Mouse (Mus musculus) CH12.LX (cell line): ENCODE measurements around the gene Slc25a10. TPM values are rescaled to one million over a fixed set of nuclear protein-coding genes. Genes with fewer than 3 reads are reported as not detected.

Source experiments
- DNase-seq: peaks from one replicate; pipeline ENCODE4 v3.0.0-alpha.2; 2013; ENCODE audit errors: extremely low read depth
- H3K27ac ChIP-seq: 2 replicates; pipeline ENCODE4 v1.5.1; 2012; ENCODE audit warnings: low read depth, mild to moderate bottlenecking, control low read depth, moderate library complexity; ENCODE audit not compliant: insufficient read depth
- H3K27me3 ChIP-seq: replicated peaks from 2 replicates; pipeline ENCODE3; 2012; ENCODE audit warnings: inconsistent platforms
- H3K36me3 ChIP-seq, 2 experiments: replicated peaks in 1 of 2; 2 replicates each; pipeline versions ENCODE3 to v1.6.1; 2012; ENCODE audit warnings: inconsistent platforms in 1 of 2, low read length in 1 of 2, mild to moderate bottlenecking in 1 of 2, mixed read lengths in 1 of 2, moderate library complexity in 1 of 2; ENCODE audit not compliant: control insufficient read depth in 1 of 2, insufficient read depth in 1 of 2
- H3K4me1 ChIP-seq, 2 experiments: 2 replicates each; pipeline ENCODE4 v1.6.1; 2012; ENCODE audit warnings: inconsistent platforms in 1 of 2, moderate library complexity in 1 of 2; ENCODE audit not compliant: insufficient read depth in 2 of 2, control insufficient read depth in 1 of 2
- H3K4me2 ChIP-seq: 2 replicates; pipeline ENCODE4 v1.6.1; 2012; ENCODE audit warnings: low read depth, mild to moderate bottlenecking, control low read depth; ENCODE audit not compliant: poor library complexity, insufficient read depth, severe bottlenecking
- H3K4me3 ChIP-seq, 3 experiments: fragments of 150-350 bp in 1 of 3; sonication (generic) in 1 of 3; replicated peaks in 1 of 3; 2 replicates each; pipeline versions ENCODE3 to v1.5.1; 2011 to 2012; ENCODE audit warnings: low read depth in 2 of 3, low read length in 2 of 3, mild to moderate bottlenecking in 2 of 3, moderate library complexity in 2 of 3, control low read depth in 1 of 3, improper control_type of control experiment in 1 of 3, inconsistent platforms in 1 of 3, mixed read lengths in 1 of 3; ENCODE audit not compliant: poor library complexity in 1 of 3
- H3K79me2 ChIP-seq: replicated peaks from 2 replicates; pipeline ENCODE4 v1.6.1; 2012; ENCODE audit warnings: mild to moderate bottlenecking, moderate library complexity; ENCODE audit not compliant: control insufficient read depth, poor library complexity, insufficient read depth, severe bottlenecking; ENCODE audit errors: extremely low read depth
- H3K9ac ChIP-seq: 2 replicates; pipeline ENCODE4 v1.6.1; 2012; ENCODE audit warnings: low read depth, mild to moderate bottlenecking, control low read depth, moderate library complexity; ENCODE audit not compliant: insufficient read depth
- H3K9me3 ChIP-seq: replicated peaks from 2 replicates; pipeline ENCODE3; 2012; ENCODE audit warnings: low read length, inconsistent platforms, mixed read lengths
- BHLHE40 ChIP-seq: IDR thresholded peaks from 2 replicates; pipeline ENCODE4 v1.6.1; 2011; ENCODE audit warnings: mild to moderate bottlenecking, low read depth, low read length, improper control_type of control experiment
- CHD1 ChIP-seq: IDR thresholded peaks from 2 replicates; pipeline ENCODE4 v1.6.1; 2012; ENCODE audit warnings: low read depth, low read length, improper control_type of control experiment, inconsistent platforms
- CHD2 ChIP-seq: IDR thresholded peaks from 2 replicates; pipeline ENCODE4 v1.6.1; 2011; ENCODE audit warnings: low read length, improper control_type of control experiment
- CTCF ChIP-seq, 2 experiments: IDR thresholded peaks in 1 of 2; conservative IDR thresholded peaks in 1 of 2; 2 replicates each; pipeline ENCODE4 v1.5.1; 2011 to 2012; ENCODE audit warnings: low read depth in 2 of 2, low read length in 2 of 2, improper control_type of control experiment in 1 of 2, inconsistent platforms in 1 of 2, mild to moderate bottlenecking in 1 of 2, moderate library complexity in 1 of 2
- E2F4 ChIP-seq: IDR thresholded peaks from 2 replicates; pipeline ENCODE4 v1.6.1; 2011; ENCODE audit warnings: low read depth, low read length, improper control_type of control experiment; ENCODE audit not compliant: insufficient replicate concordance
- ELF1 ChIP-seq: IDR thresholded peaks from 2 replicates; pipeline ENCODE4 v1.6.1; 2014; ENCODE audit warnings: low read depth, mild to moderate bottlenecking, inconsistent platforms, low read length, improper control_type of control experiment
- EP300 ChIP-seq: IDR thresholded peaks from 2 replicates; pipeline ENCODE4 v1.6.1; 2011; ENCODE audit warnings: low read length, improper control_type of control experiment
- ETS1 ChIP-seq: conservative IDR thresholded peaks from 2 replicates; pipeline ENCODE4 v1.6.1; 2012; ENCODE audit warnings: low read depth, mild to moderate bottlenecking, inconsistent platforms, low read length, improper control_type of control experiment, moderate library complexity
- GABPA ChIP-seq: IDR thresholded peaks from 2 replicates; pipeline ENCODE4 v1.6.1; 2012; ENCODE audit warnings: low read depth, low read length, improper control_type of control experiment, inconsistent platforms; ENCODE audit not compliant: insufficient replicate concordance
- HCFC1 ChIP-seq: IDR thresholded peaks from 2 replicates; pipeline ENCODE4 v1.6.1; 2012; ENCODE audit warnings: low read depth, mild to moderate bottlenecking, inconsistent platforms, low read length, improper control_type of control experiment
- JUN ChIP-seq: IDR thresholded peaks from 2 replicates; pipeline ENCODE4 v1.6.1; 2011; ENCODE audit warnings: low read depth, mild to moderate bottlenecking, low read length, improper control_type of control experiment, moderate library complexity; ENCODE audit not compliant: insufficient read depth
- JUND ChIP-seq: conservative IDR thresholded peaks from 2 replicates; pipeline ENCODE4 v1.6.1; 2011; ENCODE audit warnings: low read depth, low read length, improper control_type of control experiment
- KAT2A ChIP-seq: IDR thresholded peaks from 2 replicates; pipeline ENCODE4 v1.6.1; 2012; ENCODE audit warnings: low read length, improper control_type of control experiment, inconsistent platforms; ENCODE audit not compliant: insufficient replicate concordance
- MAX ChIP-seq: IDR thresholded peaks from 2 replicates; pipeline ENCODE4 v1.6.1; 2011; ENCODE audit warnings: low read length, improper control_type of control experiment
- MAZ ChIP-seq: IDR thresholded peaks from 2 replicates; pipeline ENCODE4 v1.6.1; 2012; ENCODE audit warnings: low read depth, mild to moderate bottlenecking, inconsistent platforms, low read length, improper control_type of control experiment, moderate library complexity
- MEF2A ChIP-seq: IDR thresholded peaks from 2 replicates; pipeline ENCODE4 v1.6.1; 2014; ENCODE audit warnings: low read depth, mild to moderate bottlenecking, inconsistent platforms, low read length, improper control_type of control experiment, borderline replicate concordance
- MXI1 ChIP-seq: IDR thresholded peaks from 2 replicates; pipeline ENCODE4 v1.6.1; 2011; ENCODE audit warnings: mild to moderate bottlenecking, low read depth, low read length, improper control_type of control experiment
- MYC ChIP-seq: IDR thresholded peaks from 2 replicates; pipeline ENCODE4 v1.6.1; 2011; ENCODE audit warnings: low read depth, mild to moderate bottlenecking, improper control_type of control experiment, low read length
- NELFE ChIP-seq: IDR thresholded peaks from 2 replicates; pipeline ENCODE4 v1.6.1; 2011; ENCODE audit warnings: low read depth, low read length, improper control_type of control experiment
- NRF1 ChIP-seq: IDR thresholded peaks from 2 replicates; pipeline ENCODE4 v1.6.1; 2014; ENCODE audit warnings: low read depth, mild to moderate bottlenecking, inconsistent platforms, low read length, improper control_type of control experiment, moderate library complexity
- PAX5 ChIP-seq: IDR thresholded peaks from 2 replicates; pipeline ENCODE4 v1.6.1; 2012; ENCODE audit warnings: low read length, inconsistent platforms, mixed read lengths
- POLR2AphosphoS2 ChIP-seq: IDR thresholded peaks from 2 replicates; pipeline ENCODE4 v1.6.1; 2011; ENCODE audit warnings: low read depth, low read length, improper control_type of control experiment
- RAD21 ChIP-seq: IDR thresholded peaks from 2 replicates; pipeline ENCODE4 v1.6.1; 2011; ENCODE audit warnings: low read depth, mild to moderate bottlenecking, low read length, improper control_type of control experiment, moderate library complexity
- RCOR1 ChIP-seq: conservative IDR thresholded peaks from 2 replicates; pipeline ENCODE4 v1.6.1; 2012; ENCODE audit warnings: low read depth, mild to moderate bottlenecking, inconsistent platforms, low read length, improper control_type of control experiment
- SIN3A ChIP-seq: IDR thresholded peaks from 2 replicates; pipeline ENCODE4 v1.6.1; 2012; ENCODE audit warnings: low read length, improper control_type of control experiment, inconsistent platforms
- SMC3 ChIP-seq: IDR thresholded peaks from 2 replicates; pipeline ENCODE4 v1.6.1; 2011; ENCODE audit warnings: low read depth, low read length, improper control_type of control experiment
- TCF12 ChIP-seq: IDR thresholded peaks from 2 replicates; pipeline ENCODE4 v1.6.1; 2014; ENCODE audit warnings: low read depth, mild to moderate bottlenecking, inconsistent platforms, low read length, improper control_type of control experiment
- USF2 ChIP-seq: conservative IDR thresholded peaks from 2 replicates; pipeline ENCODE4 v1.6.1; 2011; ENCODE audit warnings: low read depth, low read length, improper control_type of control experiment
- ZKSCAN1 ChIP-seq: IDR thresholded peaks from 2 replicates; pipeline ENCODE4 v1.6.1; 2012; ENCODE audit warnings: low read depth, inconsistent platforms, low read length, improper control_type of control experiment, borderline replicate concordance
- ZMIZ1 ChIP-seq: IDR thresholded peaks from 2 replicates; pipeline ENCODE4 v1.6.1; 2012; ENCODE audit warnings: low read depth, mild to moderate bottlenecking, inconsistent platforms, low read length, improper control_type of control experiment
- dilution Hi-C: fragments of 300-500 bp; cut with MboI; formaldehyde crosslinking; loops from 2 replicates; pipeline ENCODE4 v1.14.3; 2020; ENCODE audit warnings: low sequenced_read_pairs; ENCODE audit not compliant: extremely low pct_unique_long_range_greater_than_20kb, extremely low pct_ligation_motif_present
- in situ Hi-C: fragments of 300-500 bp; cut with MboI; formaldehyde crosslinking; loops from 3 replicates; pipeline ENCODE4 v1.14.3; 2019; ENCODE audit warnings: low sequenced_read_pairs, low pct_ligation_motif_present, low pct_unique_long_range_greater_than_20kb, mixed read lengths
- polyA plus RNA-seq: library from polyadenylated mRNA; unstranded; fragments of >175 nt; gene quantifications from 2 replicates; pipeline ENCODE4 v1.2.1, GENCODE M21; 2012; ENCODE audit warnings: low read depth; ENCODE audit not compliant: insufficient read length
- total RNA-seq, 2 experiments: library from RNA; depleted of rRNA; stranded (reverse); fragments of 300-350 nt in 1 of 2; fragments of >200 nt in 1 of 2; gene quantifications; 2 replicates each; pipeline ENCODE4 v1.2.3; 2012 to 2014

The Slc25a10 gene
- total and polyA plus RNA-seq, 3 experiments: 32.9 to 45.9 (median 34.6) TPM

GRCm38 (mm10) chr11:120457370-120457769 is 34.3 kb upstream of the Slc25a10 start:
- Histone ChIP-seq H3K79me2 (peaks cover 23% of the 10 kb centered on the region), H3K4me2 (peak overlapping the region; percentile 55), H3K9ac (peak overlapping the region; percentile 66), H3K27me3 (no peaks in the 10 kb centered on the region), H3K4me1 (peaks cover 9 to 26% of the 10 kb centered on the region in 2 experiments), H3K27ac (peak overlapping the region; percentile 2; the same call in 1 of the 2 replicates), H3K36me3 (peaks cover 32 to 54% of the 10 kb centered on the region in 2 experiments), H3K9me3 (no peaks in the 10 kb centered on the region), H3K4me3 (peak overlapping the region; percentile 82 to 100 (median 85))
- dilution Hi-C loops: no loop called here
- in situ Hi-C loops: no loop called here
- TF ChIP-seq JUND (no peak), MAX (0 out of 2 replicates have a peak, but pooled peaks have one; percentile 31)
- no peak for DNase-seq

DNA sequence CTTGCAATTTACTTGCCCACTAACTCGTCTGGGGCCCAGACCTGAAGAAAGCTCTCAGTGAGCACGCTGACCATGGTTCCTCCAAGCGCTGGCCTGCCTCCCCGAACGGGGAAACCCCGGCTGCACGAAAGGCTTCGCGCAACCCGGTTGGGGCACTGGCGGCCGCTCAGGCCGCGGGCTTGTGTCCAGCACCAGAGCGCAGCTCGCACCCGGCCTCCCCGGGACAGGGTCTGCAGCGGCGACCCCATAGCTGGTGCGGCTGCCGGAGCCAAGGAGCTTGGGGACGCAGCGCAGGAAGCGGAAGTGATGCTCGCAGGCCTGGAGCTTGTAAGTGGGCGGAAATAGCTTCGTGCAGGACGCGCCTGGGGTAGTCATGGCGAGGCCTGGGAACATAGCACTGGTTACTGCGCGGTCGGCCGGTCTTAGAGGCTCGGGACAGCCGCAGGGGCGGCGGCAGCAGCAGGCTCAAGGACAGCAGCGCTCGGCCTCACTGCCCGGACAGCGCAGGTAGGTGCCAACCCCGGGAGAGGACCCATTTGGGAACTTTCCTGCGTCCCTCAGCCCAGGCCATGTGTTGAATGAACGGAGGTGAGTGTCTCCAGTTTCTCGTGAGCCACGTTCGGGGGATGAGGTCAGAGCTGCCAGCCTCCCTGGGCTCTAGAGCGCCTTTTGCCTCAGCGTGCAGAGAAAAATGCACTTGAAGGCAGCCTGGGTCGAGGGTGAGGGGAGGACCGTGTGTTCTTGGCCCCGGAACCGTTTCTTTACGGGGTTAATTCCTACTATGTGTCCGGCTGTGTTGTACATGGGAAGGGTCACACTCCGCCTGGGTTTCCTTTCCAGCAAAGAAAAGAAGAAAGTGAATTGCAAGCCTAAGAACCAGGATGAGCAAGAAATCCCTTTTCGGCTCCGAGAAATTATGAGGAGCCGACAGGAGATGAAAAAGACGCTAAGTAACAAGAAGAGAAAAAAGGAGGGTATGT is 33.6 kb upstream of the Slc25a10 start, which contains the start of the genes Oxld1 and Ccdc137:
TSS of gene Oxld1 (minus strand) at position 297 of the 980 bp plus-strand sequence.
TSS of gene Ccdc137 (plus strand) at position 344 of the 980 bp plus-strand sequence.
- no peaks in the 10 kb centered on the region for H3K9me3 ChIP-seq
- DNase-seq: peak; percentile 90
- peaks cover 37 to 61% of the 10 kb centered on the region in 2 experiments for H3K36me3 ChIP-seq
- peak within 1 kb of the TSS; percentile 82 to 100 (median 85) for H3K4me3 ChIP-seq
- dilution Hi-C loops: no loop called here
- peak within 1 kb of the TSS; percentile 56 for H3K4me2 ChIP-seq
- H3K79me2 ChIP-seq: peaks cover 23% of the 10 kb centered on the region
- in situ Hi-C loops: no loop called here
- peaks cover 9 to 26% of the 10 kb centered on the region in 2 experiments for H3K4me1 ChIP-seq
- no peaks in the 10 kb centered on the region for H3K27me3 ChIP-seq
- H3K9ac ChIP-seq: peak within 1 kb of the TSS; percentile 66
- peak within 1 kb of the TSS; percentile 23; the same call in 1 of the 2 replicates for H3K27ac ChIP-seq
- TF ChIP-seq ZMIZ1: peak; percentile 94
- TF ChIP-seq SMC3: no peak
- TF ChIP-seq RAD21: no peak
- TF ChIP-seq SIN3A: peak; percentile 98
- no peak for TF ChIP-seq GABPA
- peak; percentile 87 for TF ChIP-seq HCFC1
- TF ChIP-seq MEF2A: peak; percentile 60
- TF ChIP-seq NELFE: peak; percentile 97
- peak; percentile 92 for TF ChIP-seq TCF12
- peak; percentile 84 for TF ChIP-seq MAX
- no peak for TF ChIP-seq CHD1
- peak; percentile 87; the same call in 1 of the 2 replicates for TF ChIP-seq MYC
- peak; percentile 51; the same call in 1 of the 2 replicates for TF ChIP-seq ZKSCAN1
- no peak for TF ChIP-seq JUN
- TF ChIP-seq EP300: no peak
- TF ChIP-seq ETS1: no peak
- TF ChIP-seq KAT2A: peak; percentile 76; the same call in 1 of the 2 replicates
- peak; percentile 96 for TF ChIP-seq MXI1
- TF ChIP-seq POLR2AphosphoS2: peak; percentile 72; the same call in 1 of the 2 replicates
- no peak for TF ChIP-seq CHD2
- TF ChIP-seq PAX5: no peak
- no peak for TF ChIP-seq MAZ
- peak; percentile 47 for TF ChIP-seq NRF1
- no peak for TF ChIP-seq E2F4
- no peak for TF ChIP-seq BHLHE40
- no peak for TF ChIP-seq RCOR1
- peak; percentile 96 for TF ChIP-seq ELF1
- TF ChIP-seq CTCF (conservative IDR thresholded peaks at IDR 0.05 in 1 of 2, IDR thresholded peaks at IDR 0.05 in 1 of 2; ENCODE audit: low read depth in 2 of 2, low read length in 2 of 2): no peak
- no peak for TF ChIP-seq USF2
